Mouse (Mus musculus) heart, postnatal 10 days (tissue): ENCODE results near the gene 9230113P08Rik. TPM values are rescaled to one million over a fixed set of nuclear protein-coding genes. Genes with fewer than 3 reads are reported as not detected.
"Not testable (repeated sequence)": the region's sequence is repeated elsewhere in the genome, so short reads cannot be mapped to it uniquely, and the experiment has no call there.

Source experiments
- DNase-seq, 2 experiments: peaks; one replicate each; pipeline ENCODE4 v3.0.0; 2021
- intact Hi-C: fragments of 180-260 bp; cut with DNase I; formaldehyde crosslinking; loops from one replicate; pipeline ENCODE4 v1.15.1; 2025
- total RNA-seq, 2 experiments: library from RNA; stranded (reverse); gene quantifications; 2 replicates each; pipeline ENCODE4 v1.2.3; 2021

Gene 9230113P08Rik
- total RNA-seq = not detected

DNA sequence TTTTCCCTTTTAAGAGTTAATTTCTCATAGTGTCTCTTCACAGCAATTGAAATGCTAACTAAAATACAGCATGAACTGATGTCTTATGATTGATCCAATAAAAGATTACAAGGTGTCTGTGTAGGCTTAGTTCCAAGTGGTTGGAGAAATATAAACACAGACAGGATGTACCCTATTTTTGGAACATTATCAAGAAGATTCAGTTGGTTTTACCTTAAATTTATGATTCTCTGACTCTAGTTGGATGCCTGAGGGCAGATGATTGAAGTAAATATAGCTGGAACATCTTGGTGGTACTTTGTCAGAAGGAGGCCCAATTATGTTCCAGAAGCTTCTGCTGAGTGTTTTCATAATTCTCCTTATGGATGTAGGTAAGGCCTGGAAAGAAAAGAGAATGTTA lies at the start of gene 9230113P08Rik:
Gene 9230113P08Rik, plus strand, starts transcription at position 301 of the 400 bp plus-strand sequence.
- DNase-seq, intact Hi-C loops: not testable (repeated sequence)

DNA sequence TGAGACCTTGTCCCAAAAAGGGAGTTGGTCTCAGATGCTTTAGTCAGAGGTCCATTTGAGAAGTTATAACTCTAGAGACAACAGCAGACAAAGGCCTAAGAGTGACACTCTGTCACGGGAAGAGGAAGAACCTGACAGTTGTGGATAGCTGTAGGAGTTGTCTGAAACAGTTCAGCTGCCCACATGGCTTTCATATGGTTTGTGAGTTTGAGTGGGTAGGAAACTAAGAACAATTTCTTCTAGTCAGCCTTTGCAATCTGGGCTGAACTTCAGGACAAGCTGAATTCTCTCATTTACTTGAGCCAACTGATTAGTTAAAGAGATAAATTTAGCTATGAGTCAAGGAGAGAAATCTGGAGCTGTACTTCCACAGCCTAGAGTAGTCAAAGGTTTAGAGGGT lies 15.1 kb upstream of the 9230113P08Rik start:
- DNase-seq, intact Hi-C loops: not testable (repeated sequence)

DNA sequence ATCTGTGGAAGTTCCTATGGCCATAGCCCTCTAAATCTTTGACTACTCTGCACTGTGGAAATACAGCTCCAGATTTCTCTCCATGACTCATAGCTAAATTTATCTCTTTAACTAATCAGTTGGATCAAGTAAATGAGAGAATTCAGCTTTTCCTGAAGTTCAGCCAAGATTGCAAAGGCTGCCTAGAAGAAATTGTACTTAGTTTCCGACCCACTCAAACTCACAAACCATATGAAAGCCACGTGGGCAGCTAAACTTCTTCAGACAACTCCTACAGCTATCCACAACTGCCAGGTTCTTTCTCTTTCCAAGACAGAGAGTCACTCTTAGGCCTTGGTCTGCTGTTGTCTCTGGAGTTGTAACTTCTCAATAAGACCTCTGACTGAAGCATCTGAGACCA lies 3.7 kb upstream of the 9230113P08Rik start:
- no peak for DNase-seq
- intact Hi-C loops = no loop called here

DNA sequence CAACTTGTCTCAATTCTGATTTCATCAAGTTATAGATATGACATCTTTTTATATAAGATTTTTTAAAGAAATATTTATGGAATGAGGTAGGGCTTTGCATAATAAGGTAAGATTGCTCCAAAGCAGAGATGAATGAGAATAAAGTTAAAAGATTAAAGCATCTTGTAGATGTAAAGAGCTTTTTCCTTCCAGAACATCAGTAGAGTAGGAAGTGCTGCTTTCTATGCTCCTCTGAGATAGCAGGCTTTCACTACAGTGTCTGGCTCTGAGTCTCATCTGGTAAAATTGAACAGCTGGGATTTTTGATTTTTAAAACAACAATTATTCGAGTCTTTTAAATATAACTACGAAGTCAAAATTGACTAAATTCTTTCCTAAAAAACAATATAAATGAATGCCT lies 22.6 kb downstream of the 9230113P08Rik start:
- no peak for DNase-seq
- intact Hi-C loops = no loop called here

Other genes starting within 250 kb of the 9230113P08Rik start
- not detected for gene Pate1, start 221.0 kb upstream of the 9230113P08Rik start, total RNA-seq
- gene Gm17677, start 167.4 kb upstream of the 9230113P08Rik start, total RNA-seq = not detected
- gene Gm17727, start 130.3 kb upstream of the 9230113P08Rik start, total RNA-seq = not detected
- not detected for gene Gm27235, start 118.3 kb upstream of the 9230113P08Rik start, total RNA-seq
- gene D730048I06Rik, start 118.3 kb upstream of the 9230113P08Rik start, total RNA-seq = not detected
- not detected for gene 9230110F15Rik, start 64.3 kb upstream of the 9230113P08Rik start, total RNA-seq
- not detected for gene Gm5916, start 220.4 kb downstream of the 9230113P08Rik start, total RNA-seq